Mouse (Mus musculus): ENCODE measurements around the gene Ntn4.

DNA sequence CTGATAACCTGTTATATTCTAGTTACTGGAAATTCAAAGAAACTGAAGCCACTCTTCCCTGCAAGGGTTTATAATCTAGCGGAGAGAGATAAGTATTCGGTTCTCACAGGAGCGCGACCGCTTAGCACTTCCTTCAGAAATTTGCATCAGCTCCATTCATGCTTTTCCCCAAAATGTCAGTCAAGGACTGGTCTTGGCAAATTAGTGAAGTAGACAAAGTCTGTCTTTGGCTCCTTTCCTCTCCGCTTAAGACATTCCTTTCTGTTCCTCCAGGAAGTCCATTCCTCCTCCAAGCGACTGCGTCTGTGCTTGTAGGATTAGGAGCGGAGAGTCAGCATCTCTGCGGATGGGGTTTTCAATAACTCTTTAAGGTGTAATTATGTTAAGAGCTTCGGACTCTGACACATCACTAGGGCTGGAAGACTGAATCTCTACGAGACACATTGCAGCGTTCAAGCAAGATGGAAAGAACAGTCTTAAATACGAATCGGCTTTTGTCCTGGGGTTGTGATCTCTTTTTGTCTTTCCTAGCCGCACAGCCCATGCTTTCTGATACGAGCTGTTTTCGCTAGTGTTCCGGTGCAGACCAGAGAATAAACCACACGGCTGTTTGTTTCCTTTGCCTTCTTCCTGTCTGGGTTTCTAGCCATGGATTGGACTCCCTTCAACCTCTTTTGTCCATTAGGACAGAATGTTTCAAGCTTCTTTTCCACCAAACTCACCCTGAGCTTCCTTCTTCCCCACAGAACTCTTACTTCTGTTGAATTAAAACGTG, 60.3 kb downstream of the Ntn4 start:
- TF ChIP-seq ZC3H11A (IDR thresholded peaks at IDR 0.05; ENCODE audit: borderline replicate concordance, low read depth, low read length) (no peak), ZNF384 (IDR thresholded peaks at IDR 0.05; ENCODE audit: low read depth, low read length) (no peak), MAFK (IDR thresholded peaks at IDR 0.05; ENCODE audit: insufficient read depth, low read depth, low read length) (no peak), CHD2 (IDR thresholded peaks at IDR 0.05; ENCODE audit: low read depth, low read length) (no peak)

Data from ES-E14 (cell line).